Mouse (Mus musculus) spleen, postnatal 14 days (tissue): Measurements from ENCODE around the gene 1700012B09Rik.

Experiments
- DNase-seq, 2 experiments: peaks; one replicate each; pipeline ENCODE4 v3.0.0; 2021 to 2022; ENCODE audit warnings: low spot score in 2 of 2

1700012B09Rik gene

GRCm38 (mm10) chr9:14730941-14731541, 39.8 kb downstream of the 1700012B09Rik start:
- DNase-seq, result no peak

DNA sequence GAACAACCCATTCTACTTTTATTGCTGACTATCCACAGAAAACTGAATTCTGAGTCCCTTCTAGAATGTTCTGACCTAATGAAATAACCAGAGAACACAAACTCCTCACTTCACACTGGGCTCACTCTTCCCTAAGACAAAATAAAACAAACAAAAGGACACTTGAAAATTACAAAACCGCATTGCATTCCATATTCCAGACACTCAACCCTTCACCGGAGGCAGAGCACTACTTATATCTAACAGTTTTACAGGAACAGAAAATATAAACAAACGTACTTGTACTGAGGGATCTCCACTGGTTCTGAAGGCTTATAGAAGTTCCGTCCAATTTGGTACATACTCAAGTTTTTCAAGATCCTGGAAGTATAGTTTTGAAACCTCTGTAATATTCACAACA, 42.5 kb downstream of the 1700012B09Rik start:
- no peak for DNase-seq

DNA sequence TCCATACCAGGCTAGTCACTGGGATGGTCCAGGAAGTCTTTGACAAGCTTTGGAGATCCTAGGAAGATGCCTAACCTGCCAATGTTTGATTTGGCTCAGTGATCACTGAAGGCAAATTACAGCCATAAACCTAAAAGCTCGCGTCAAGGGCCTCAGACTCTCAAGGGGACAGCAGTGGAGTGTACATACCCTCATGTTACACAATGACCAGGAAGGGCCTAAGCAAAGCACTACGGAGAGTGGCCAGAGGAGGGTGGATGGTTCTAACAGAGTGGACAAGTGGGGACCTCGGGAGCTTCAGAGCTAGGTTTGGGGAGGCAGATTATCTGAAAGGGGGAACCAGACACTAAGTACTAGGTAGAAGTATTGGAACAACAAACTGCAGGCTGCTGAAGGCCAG, 44.2 kb downstream of the 1700012B09Rik start:
- DNase-seq, result no peak

- no peak for DNase-seq
These were observed 44.8 kb downstream of the 1700012B09Rik start for GRCm38 (mm10) chr9:14726005-14726404.

- DNase-seq, result no peak
These were observed 45.9 kb downstream of the 1700012B09Rik start for GRCm38 (mm10) chr9:14724755-14725420.

GRCm38 (mm10) chr9:14721610-14722009, 49.2 kb downstream of the 1700012B09Rik start:
- DNase-seq, result no peak

DNA sequence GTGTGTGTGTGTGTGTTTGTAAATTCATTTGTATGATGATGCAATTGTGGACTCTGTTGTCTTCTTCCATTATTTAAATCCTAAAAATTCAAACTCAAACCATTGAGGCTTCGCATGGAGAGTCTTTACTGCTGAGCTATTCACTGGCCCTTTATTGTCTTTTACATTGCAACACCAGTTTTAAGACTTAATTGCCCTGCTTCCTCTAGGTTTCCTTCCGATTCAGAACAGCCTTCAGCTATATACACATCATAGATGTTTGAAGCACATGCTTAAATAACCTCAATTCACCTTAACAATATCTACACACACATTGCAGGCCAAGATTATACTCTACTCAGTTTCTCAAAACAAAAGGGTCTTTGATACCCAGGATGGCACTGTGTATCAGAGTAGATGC, 50.4 kb downstream of the 1700012B09Rik start:
- no peak for DNase-seq

DNA sequence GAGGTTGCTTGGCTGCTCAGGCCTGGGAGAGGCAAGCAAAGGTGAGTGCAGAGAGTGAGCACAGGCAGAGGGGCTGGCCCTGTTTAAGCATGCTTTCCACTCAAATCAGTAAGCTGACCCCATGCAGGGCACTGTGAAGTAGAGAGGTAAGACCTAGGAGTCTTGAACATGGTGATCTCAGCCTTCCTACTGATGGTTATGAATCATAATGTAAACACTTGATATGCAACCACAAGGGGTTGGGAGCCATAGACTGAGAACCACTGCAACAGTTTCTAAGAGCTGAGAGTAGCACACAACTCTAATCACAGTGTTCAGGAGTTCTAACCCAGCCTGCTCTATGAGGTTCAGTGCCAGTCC, 52.5 kb downstream of the 1700012B09Rik start:
- no peak for DNase-seq

- no peak for DNase-seq
These were observed 53.0 kb downstream of the 1700012B09Rik start for GRCm38 (mm10) chr9:14717689-14718331.

DNA sequence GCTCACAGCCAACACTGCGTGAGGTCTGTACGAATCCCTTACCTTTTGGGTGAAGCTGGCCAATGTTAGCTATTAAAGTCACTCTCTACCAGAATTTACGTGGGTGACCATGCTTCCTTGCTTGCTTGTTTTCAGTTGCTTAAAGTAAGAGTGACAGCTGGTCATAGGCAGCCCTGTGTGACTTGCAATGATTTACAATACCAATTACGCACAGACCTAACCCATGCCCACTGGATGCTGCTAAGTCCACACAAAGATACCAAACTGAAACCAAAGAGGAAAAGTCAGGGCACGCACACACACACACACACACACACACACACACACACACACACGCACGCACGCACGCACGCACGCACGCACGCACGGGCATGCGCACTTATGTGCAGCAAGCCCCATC, 55.6 kb downstream of the 1700012B09Rik start:
- DNase-seq, result no peak

GRCm38 (mm10) chr9:14710910-14711309, 59.9 kb downstream of the 1700012B09Rik start:
- no peak for DNase-seq
